Mouse (Mus musculus): Measurements from ENCODE around the gene Fbxo17. TPM values are rescaled to one million over a fixed set of nuclear protein-coding genes. Genes with fewer than 3 reads are reported as not detected.

Gene Fbxo17
- polyA plus RNA-seq, 1 experiment from 2014 or later, result 1.1 TPM

DNA sequence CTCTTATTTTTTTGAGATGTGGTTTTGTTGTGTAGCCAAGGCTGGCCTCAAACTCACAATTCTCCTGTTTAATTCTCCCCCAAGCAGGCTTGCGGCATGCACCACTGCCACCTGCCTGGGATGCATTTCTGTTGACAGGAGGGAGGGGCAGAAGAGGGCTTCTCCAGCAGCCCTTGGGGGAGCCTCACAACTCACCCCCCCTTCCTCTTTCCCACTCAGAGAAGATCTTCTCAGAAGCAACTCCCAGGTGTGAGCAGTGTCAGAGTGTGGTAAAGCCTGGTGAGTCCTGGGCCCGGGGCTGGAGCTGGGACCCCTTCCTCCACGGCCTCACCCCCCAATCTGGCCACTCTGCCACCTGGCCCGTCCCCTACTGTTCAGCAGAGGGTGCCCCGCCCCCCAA is 68.6 kb downstream of the Fbxo17 start:
- H3K27me3 ChIP-seq, result no peaks in the 10 kb centered on the region
- H3K4me2 ChIP-seq, result no peak overlapping the region
- H3K27ac ChIP-seq (replicated peaks), result no peak overlapping the region
- WGBS (ENCODE audit: insufficient replicate concordance), result 56% methylated on average over 5 of the region's 5 CpGs
- H3K36me3 ChIP-seq (replicated peaks), result 0 out of 2 replicates have a peak, but pooled peaks cover 4% of the 10 kb centered on the region
- no peak overlapping the region for H3K9ac ChIP-seq
- no peak overlapping the region for H3K4me3 ChIP-seq (replicated peaks)
- H3K9me3 ChIP-seq (replicated peaks), result no peaks in the 10 kb centered on the region
- ATAC-seq (ENCODE audit: insufficient read depth), result no peak
- H3K4me1 ChIP-seq (replicated peaks), result peaks cover 18% of the 10 kb centered on the region

Other genes starting within 250 kb of the Fbxo17 start
- not detected in 2 replicates for gene Ifnl2, start 206.3 kb upstream of the Fbxo17 start, polyA plus RNA-seq (2015; fragmentation: Nextera tagmentation; extraction: Ambion mirVana)
- not detected in 2 replicates for gene Ifnl3, start 194.0 kb upstream of the Fbxo17 start, polyA plus RNA-seq (2015; fragmentation: Nextera tagmentation; extraction: Ambion mirVana)
- 0.68 TPM in 1 of 2 replicates, not detected in the other for gene Sycn, start 175.9 kb upstream of the Fbxo17 start, polyA plus RNA-seq (2015; fragmentation: Nextera tagmentation; extraction: Ambion mirVana)
- gene Nccrp1, start 169.6 kb upstream of the Fbxo17 start, polyA plus RNA-seq (2015; fragmentation: Nextera tagmentation; extraction: Ambion mirVana), result not detected in 2 replicates
- gene Samd4b, start 118.7 kb upstream of the Fbxo17 start, polyA plus RNA-seq (2015; fragmentation: Nextera tagmentation; extraction: Ambion mirVana), result 5.6 and 6.6 TPM in 2 replicates
- gene Pak4, start 118.6 kb upstream of the Fbxo17 start, polyA plus RNA-seq (2015; fragmentation: Nextera tagmentation; extraction: Ambion mirVana), result 17.9 and 19.2 TPM in 2 replicates
- not detected in 2 replicates for gene Acp7, start 85.5 kb upstream of the Fbxo17 start, polyA plus RNA-seq (2015; fragmentation: Nextera tagmentation; extraction: Ambion mirVana)
- gene Fbxo27, start 24.0 kb upstream of the Fbxo17 start, polyA plus RNA-seq (2015; fragmentation: Nextera tagmentation; extraction: Ambion mirVana), result 0.15 and 0.24 TPM in 2 replicates
- gene Mrps12, start 25.0 kb downstream of the Fbxo17 start, polyA plus RNA-seq (2015; fragmentation: Nextera tagmentation; extraction: Ambion mirVana), result 73.3 and 77.7 TPM in 2 replicates
- gene Sars2, start 25.2 kb downstream of the Fbxo17 start, polyA plus RNA-seq (2015; fragmentation: Nextera tagmentation; extraction: Ambion mirVana), result 12.2 and 12.4 TPM in 2 replicates
- not detected in 2 replicates for gene Ccer2, start 39.4 kb downstream of the Fbxo17 start, polyA plus RNA-seq (2015; fragmentation: Nextera tagmentation; extraction: Ambion mirVana)
- 25.9 and 26.0 TPM in 2 replicates for gene Sirt2, start 49.9 kb downstream of the Fbxo17 start, polyA plus RNA-seq (2015; fragmentation: Nextera tagmentation; extraction: Ambion mirVana)
- 29.4 and 33.3 TPM in 2 replicates for gene Nfkbib, start 50.7 kb downstream of the Fbxo17 start, polyA plus RNA-seq (2015; fragmentation: Nextera tagmentation; extraction: Ambion mirVana)
- gene Rinl, start 72.2 kb downstream of the Fbxo17 start, polyA plus RNA-seq (2015; fragmentation: Nextera tagmentation; extraction: Ambion mirVana), result 9.4 and 10.2 TPM in 2 replicates
- 79.3 and 86.9 TPM in 2 replicates for gene Hnrnpl, start 91.7 kb downstream of the Fbxo17 start, polyA plus RNA-seq (2015; fragmentation: Nextera tagmentation; extraction: Ambion mirVana)
- gene Ech1, start 108.4 kb downstream of the Fbxo17 start, polyA plus RNA-seq (2015; fragmentation: Nextera tagmentation; extraction: Ambion mirVana), result 125 and 148 TPM in 2 replicates
- gene Lgals4, start 117.0 kb downstream of the Fbxo17 start, polyA plus RNA-seq (2015; fragmentation: Nextera tagmentation; extraction: Ambion mirVana), result 4.8 and 6.4 TPM in 2 replicates
- gene Lgals7, start 147.0 kb downstream of the Fbxo17 start, polyA plus RNA-seq (2015; fragmentation: Nextera tagmentation; extraction: Ambion mirVana), result 0.24 TPM in 1 of 2 replicates, not detected in the other
- 0.08 and 0.15 TPM in 2 replicates for gene Capn12, start 164.6 kb downstream of the Fbxo17 start, polyA plus RNA-seq (2015; fragmentation: Nextera tagmentation; extraction: Ambion mirVana)
- gene Actn4, start 245.5 kb downstream of the Fbxo17 start, polyA plus RNA-seq (2015; fragmentation: Nextera tagmentation; extraction: Ambion mirVana), result 126 and 147 TPM in 2 replicates

All from liver, embryonic 15.5 days (tissue).